Mouse (Mus musculus): ENCODE results near the gene Ncln.

DNA sequence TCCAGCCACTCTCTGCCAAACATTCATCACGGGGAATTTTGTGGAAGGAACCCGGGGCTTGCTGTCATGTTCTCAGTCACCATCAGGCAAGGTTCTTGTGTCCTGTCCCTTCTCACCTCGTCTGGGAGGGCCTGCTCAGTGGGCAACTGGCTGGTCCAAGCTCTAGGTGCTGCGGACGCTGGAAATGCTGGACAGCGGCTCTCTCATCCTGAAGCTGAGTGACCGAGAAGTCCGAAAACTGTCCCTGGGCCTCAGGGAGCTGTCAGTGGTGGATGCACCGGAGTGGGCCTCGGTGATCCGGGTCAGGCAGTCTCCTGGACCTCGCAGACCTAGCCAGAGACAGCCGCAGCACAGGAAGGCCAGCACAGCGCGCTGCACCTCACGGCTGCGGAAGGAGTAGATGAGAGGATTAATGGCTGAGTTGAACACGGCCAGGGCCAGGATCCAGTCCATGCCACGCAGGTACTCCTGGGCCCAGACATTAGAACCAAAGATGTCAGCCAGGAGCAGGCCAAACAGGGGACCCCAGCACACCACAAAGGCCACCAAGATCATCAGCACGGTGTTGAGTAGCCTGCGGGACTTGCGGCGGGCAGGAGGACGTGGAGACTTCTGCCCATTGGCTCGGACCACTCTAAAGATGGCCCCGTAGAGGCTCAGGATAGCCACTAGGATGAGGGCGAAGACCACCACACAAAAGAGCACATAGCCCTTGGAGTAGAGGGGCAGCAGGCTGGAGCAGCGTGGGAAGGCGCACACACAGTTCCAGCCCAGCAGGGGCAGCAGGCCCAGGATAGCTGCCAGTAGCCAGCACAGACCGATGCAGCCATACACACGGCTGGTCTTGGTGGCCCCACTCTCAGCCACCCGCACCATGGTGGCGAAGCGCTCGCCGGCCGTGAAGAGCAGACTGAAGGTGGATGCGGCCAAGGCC is 2.4 kb upstream of the Ncln start:
- TF ChIP-seq CTCF (IDR thresholded peaks at IDR 0.05; ENCODE audit: insufficient read depth, low read length) (no peak), POLR2A (IDR thresholded peaks at IDR 0.05; ENCODE audit: borderline replicate concordance, extremely low read depth, low read depth, low read length) (no peak)

Measured in lung, adult 2 months (tissue).